Mouse (Mus musculus) hindbrain, postnatal 0 days (tissue): ENCODE measurements at regions not wholly inside any gene's neighbourhood (a gene's known extent, or its start where the extent isn't known, plus 50 kb on each side); places are given as distances from the start of the nearest gene placed in this dataset.

ENCODE experiments used
- ATAC-seq: fragments of 200-750 bp; cut with Nextera tagmentation; 2 replicates; pipeline ENCODE4 v1.8.0; 2017; ENCODE audit warnings: mild to moderate bottlenecking, moderate TSS enrichment, moderate library complexity
- DNase-seq: peaks from one replicate; pipeline ENCODE4 v3.0.0-alpha.2; 2015; ENCODE audit warnings: low spot score
- H3K27ac ChIP-seq: fragments of 300-500 bp; sonication (generic); 2 replicates; pipeline ENCODE4 v1.5.1; 2014; ENCODE audit warnings: mild to moderate bottlenecking
- H3K27me3 ChIP-seq: fragments of 300-500 bp; sonication (generic); 2 replicates; pipeline ENCODE4 v1.6.1; 2014; ENCODE audit warnings: low read length, mixed read lengths; ENCODE audit not compliant: insufficient read depth
- H3K36me3 ChIP-seq: fragments of 300-500 bp; sonication (generic); 2 replicates; pipeline ENCODE4 v1.6.1; 2014; ENCODE audit warnings: low read length, mixed read lengths; ENCODE audit not compliant: insufficient read depth
- H3K4me1 ChIP-seq: fragments of 300-500 bp; sonication (generic); 2 replicates; pipeline ENCODE4 v1.6.1; 2014; ENCODE audit warnings: antibody characterized with exemption, low read length, mixed read lengths; ENCODE audit not compliant: insufficient read depth
- H3K4me2 ChIP-seq: fragments of 300-500 bp; sonication (generic); 2 replicates; pipeline ENCODE4 v1.6.1; 2014; ENCODE audit warnings: low read depth, mild to moderate bottlenecking, low read length, moderate library complexity, mixed read lengths
- H3K4me3 ChIP-seq: fragments of 300-500 bp; sonication (generic); 2 replicates; pipeline ENCODE4 v1.5.1; 2014; ENCODE audit warnings: low read length
- H3K9ac ChIP-seq: fragments of 300-500 bp; sonication (generic); replicated peaks from 2 replicates; pipeline ENCODE4 v1.6.1; 2014; ENCODE audit warnings: mild to moderate bottlenecking, low read length, moderate library complexity, mixed read lengths
- H3K9me3 ChIP-seq: fragments of 300-500 bp; sonication (generic); 2 replicates; pipeline ENCODE4 v1.6.1; 2016; ENCODE audit warnings: low read length, mixed read lengths
- CTCF ChIP-seq: IDR thresholded peaks from 2 replicates; pipeline ENCODE4 v1.5.1; 2016; ENCODE audit warnings: antibody characterized with exemption, control low read depth, low read depth
- WGBS: fragments of 180-500 bp; shearing (Covaris S2); extraction: QIAGEN DNeasy Blood & Tissue Kit; methylation state at CpG from one replicate; pipeline ENCODE4 v1.1.7; 2014; 5-methylcytosine and 5-hydroxymethylcytosine counted together

- H3K4me2 ChIP-seq: no peak overlapping the region
- no peaks in the 10 kb centered on the region for H3K27me3 ChIP-seq
- no peaks in the 10 kb centered on the region for H3K36me3 ChIP-seq
- H3K9me3 ChIP-seq: no peaks in the 10 kb centered on the region
- no peak overlapping the region for H3K9ac ChIP-seq
- peak; percentile 97 for TF ChIP-seq CTCF
- no peaks in the 10 kb centered on the region for H3K4me1 ChIP-seq
- ATAC-seq (peak; percentile 72), DNase-seq (peak; percentile 92)
- no peak overlapping the region for H3K4me3 ChIP-seq
- H3K27ac ChIP-seq: no peak overlapping the region
- WGBS: 0% methylated on average over 8 of the region's 8 CpGs
Measured at GRCm38 (mm10) chr7:118304812-118305211, 61.3 kb upstream of the Smg1 start.

GRCm38 (mm10) chr7:118304338-118304737 is 60.9 kb upstream of the Smg1 start:
- Histone ChIP-seq H3K4me3 (no peak overlapping the region), H3K9me3 (no peaks in the 10 kb centered on the region), H3K36me3 (no peaks in the 10 kb centered on the region), H3K4me1 (no peaks in the 10 kb centered on the region), H3K4me2 (no peak overlapping the region), H3K27ac (no peak overlapping the region), H3K27me3 (no peaks in the 10 kb centered on the region), H3K9ac (no peak overlapping the region)
- ATAC-seq: no peak
- DNase-seq: no peak
- no peak for TF ChIP-seq CTCF
- 69% methylated on average over 2 of the region's 2 CpGs for WGBS

- Histone ChIP-seq H3K36me3 (no peaks in the 10 kb centered on the region), H3K4me3 (no peak overlapping the region), H3K9me3 (no peaks in the 10 kb centered on the region), H3K27me3 (no peaks in the 10 kb centered on the region), H3K4me1 (no peaks in the 10 kb centered on the region), H3K4me2 (no peak overlapping the region), H3K27ac (no peak overlapping the region), H3K9ac (no peak overlapping the region)
- TF ChIP-seq CTCF: no peak
- DNase-seq (no peak), ATAC-seq (no peak)
- WGBS: 84% methylated on average over 6 of the region's 6 CpGs
Measured at GRCm38 (mm10) chr7:118303921-118304320, 60.5 kb upstream of the Smg1 start.

GRCm38 (mm10) chr7:118300678-118301342 is 57.3 kb upstream of the Smg1 start:
- Histone ChIP-seq H3K4me1 (peaks cover 5% of the 10 kb centered on the region; the same call in 1 of the 2 replicates), H3K9ac (no peak overlapping the region), H3K9me3 (no peaks in the 10 kb centered on the region), H3K27ac (no peak overlapping the region), H3K4me2 (no peak overlapping the region), H3K36me3 (no peaks in the 10 kb centered on the region), H3K4me3 (no peak overlapping the region), H3K27me3 (no peaks in the 10 kb centered on the region)
- ATAC-seq (peak; percentile 82), DNase-seq (peak; percentile 66)
- 52% methylated on average over 7 of the region's 7 CpGs for WGBS
- TF ChIP-seq CTCF: no peak

GRCm38 (mm10) chr7:118297613-118298012 is 54.1 kb upstream of the Smg1 start:
- Histone ChIP-seq H3K27ac (no peak overlapping the region), H3K9me3 (0 out of 2 replicates have a peak, but pooled peaks cover 5% of the 10 kb centered on the region), H3K4me1 (peaks cover 5% of the 10 kb centered on the region; the same call in 1 of the 2 replicates), H3K4me3 (0 out of 2 replicates have a peak overlapping the region, but pooled peaks have one; percentile 7), H3K36me3 (no peaks in the 10 kb centered on the region), H3K4me2 (peak overlapping the region; percentile 38), H3K27me3 (no peaks in the 10 kb centered on the region), H3K9ac (0 out of 2 replicates have a peak overlapping the region, but pooled peaks have one; percentile 13)
- DNase-seq: peak; percentile 95
- WGBS: 2% methylated on average over 13 of the region's 13 CpGs
- ATAC-seq: peak; percentile 77
- peak; percentile 93 for TF ChIP-seq CTCF

- Histone ChIP-seq H3K27ac (no peak overlapping the region), H3K36me3 (no peaks in the 10 kb centered on the region), H3K9me3 (0 out of 2 replicates have a peak, but pooled peaks cover 5% of the 10 kb centered on the region), H3K4me2 (peak overlapping the region; percentile 38), H3K27me3 (no peaks in the 10 kb centered on the region), H3K9ac (0 out of 2 replicates have a peak overlapping the region, but pooled peaks have one; percentile 13), H3K4me1 (peaks cover 5% of the 10 kb centered on the region; the same call in 1 of the 2 replicates), H3K4me3 (0 out of 2 replicates have a peak overlapping the region, but pooled peaks have one; percentile 7)
- ATAC-seq: no peak
- no peak for TF ChIP-seq CTCF
- DNase-seq: no peak
- WGBS: 50% methylated on average over 14 of the region's 14 CpGs
Measured at GRCm38 (mm10) chr7:118296856-118297518, 53.5 kb upstream of the Smg1 start.

GRCm38 (mm10) chr7:118295855-118296254 is 52.4 kb upstream of the Smg1 start:
- Histone ChIP-seq H3K4me2 (no peak overlapping the region), H3K9ac (no peak overlapping the region), H3K4me1 (peaks cover 5% of the 10 kb centered on the region; the same call in 1 of the 2 replicates), H3K27ac (no peak overlapping the region), H3K36me3 (no peaks in the 10 kb centered on the region), H3K27me3 (no peaks in the 10 kb centered on the region), H3K9me3 (0 out of 2 replicates have a peak, but pooled peaks cover 5% of the 10 kb centered on the region), H3K4me3 (no peak overlapping the region)
- no peak for TF ChIP-seq CTCF
- WGBS: 80% methylated on average over 6 of the region's 6 CpGs
- DNase-seq (no peak), ATAC-seq (no peak)
